28 mouse cellular contexts compared by ENCODE assay signal in genomic region chr17:30235380-30235779, GRCm38 (mm10).
DNase-seq lines count a peak whose midpoint lies in the region; ATAC-seq lines count a peak whose summit lies in the region.
"Had no signal": no experiment of that assay in that cellular context is flagged by ENCODE, and none has a peak within 500 bp of the region (broad histone marks: within the 10 kb centered on the region; RNA-seq: fewer than 3 reads in every experiment).

No protein-coding gene starts in this region.

- no peak overlapping the region for H3K27ac ChIP-seq in heart, embryonic 12.5 days (ENCODE audit: poor library complexity, severe bottlenecking)
- 0 out of 2 replicates have a peak overlapping the region, but pooled peaks have one; percentile 1 for H3K27ac ChIP-seq in hindbrain, embryonic 12.5 days
- H3K27ac ChIP-seq in hindbrain, embryonic 11.5 days (ENCODE audit: low read depth, low read length), result no peak overlapping the region
- no peak overlapping the region for H3K27ac ChIP-seq in kidney, embryonic 15.5 days
- H3K27ac ChIP-seq: embryonic facial prominence, embryonic 10.5 days; embryonic facial prominence, embryonic 13.5 days; forebrain, embryonic 13.5 days; gastrocnemius, adult 2 months had no signal

- ATAC-seq in heart, embryonic 12.5 days (ENCODE audit: insufficient number of reproducible peaks, low FRiP score), result 0 out of 2 replicates have a peak, but pooled peaks have one; percentile 54
- no peak for ATAC-seq in hindbrain, embryonic 12.5 days (ENCODE audit: low FRiP score)
- ATAC-seq in hindbrain, embryonic 11.5 days (ENCODE audit: low FRiP score), result no peak
- 0 out of 2 replicates have a peak, but pooled peaks have one; percentile 25 for ATAC-seq in kidney, embryonic 15.5 days (replicated peaks; ENCODE audit: low FRiP score)
- ATAC-seq: activated CD4-positive, CD25-positive, alpha-beta regulatory T cell, adult 4 months; CD4-positive, CD25-positive, alpha-beta regulatory T cell, adult 4 months; forebrain, embryonic 13.5 days; forebrain, postnatal 0 days; intestine, postnatal 0 days had no signal

- no peak overlapping the region for H3K4me2 ChIP-seq in heart, embryonic 12.5 days
- no peak overlapping the region for H3K4me2 ChIP-seq in hindbrain, embryonic 12.5 days (replicated peaks)
- H3K4me2 ChIP-seq in hindbrain, embryonic 11.5 days (replicated peaks; ENCODE audit: low read depth, low read length), result no peak overlapping the region
- H3K4me2 ChIP-seq in kidney, embryonic 15.5 days, result no peak overlapping the region
- H3K4me2 ChIP-seq: embryonic facial prominence, embryonic 13.5 days; forebrain, embryonic 13.5 days had no signal

- 41% methylated on average over 4 of the region's 4 CpGs for WGBS in heart, embryonic 12.5 days
- WGBS in hindbrain, embryonic 12.5 days, result 72% methylated on average over 4 of the region's 4 CpGs
- 75% methylated on average over 4 of the region's 4 CpGs for WGBS in hindbrain, embryonic 11.5 days
- 35% methylated on average over 4 of the region's 4 CpGs for WGBS in kidney, embryonic 15.5 days

- no peaks in the 10 kb centered on the region for H3K36me3 ChIP-seq in heart, embryonic 12.5 days
- no peaks in the 10 kb centered on the region for H3K36me3 ChIP-seq in hindbrain, embryonic 12.5 days
- no peaks in the 10 kb centered on the region for H3K36me3 ChIP-seq in hindbrain, embryonic 11.5 days (ENCODE audit: control insufficient read depth, insufficient read depth, low read length)
- no peaks in the 10 kb centered on the region for H3K36me3 ChIP-seq in kidney, embryonic 15.5 days
- H3K36me3 ChIP-seq: embryonic facial prominence, embryonic 10.5 days; embryonic facial prominence, embryonic 13.5 days had no signal

- no peaks in the 10 kb centered on the region for H3K9me3 ChIP-seq in heart, embryonic 12.5 days (replicated peaks)
- no peaks in the 10 kb centered on the region for H3K9me3 ChIP-seq in hindbrain, embryonic 12.5 days (replicated peaks)
- no peaks in the 10 kb centered on the region for H3K9me3 ChIP-seq in hindbrain, embryonic 11.5 days (ENCODE audit: control insufficient read depth, low read length)
- H3K9me3 ChIP-seq in kidney, embryonic 15.5 days (replicated peaks), result no peaks in the 10 kb centered on the region
- H3K9me3 ChIP-seq: embryonic facial prominence, embryonic 10.5 days; embryonic facial prominence, embryonic 13.5 days; forebrain, embryonic 13.5 days had no signal

- H3K9ac ChIP-seq in heart, embryonic 12.5 days, result no peak overlapping the region
- no peak overlapping the region for H3K9ac ChIP-seq in hindbrain, embryonic 12.5 days
- H3K9ac ChIP-seq in hindbrain, embryonic 11.5 days (ENCODE audit: low read depth, low read length), result no peak overlapping the region
- H3K9ac ChIP-seq in kidney, embryonic 15.5 days, result no peak overlapping the region
- H3K9ac ChIP-seq: embryonic facial prominence, embryonic 13.5 days; forebrain, embryonic 13.5 days; forebrain, postnatal 0 days had no signal

- no peak overlapping the region for H3K4me3 ChIP-seq in heart, embryonic 12.5 days
- no peak overlapping the region for H3K4me3 ChIP-seq in hindbrain, embryonic 12.5 days
- H3K4me3 ChIP-seq in hindbrain, embryonic 11.5 days (ENCODE audit: low read depth, low read length), result no peak overlapping the region
- no peak overlapping the region for H3K4me3 ChIP-seq in kidney, embryonic 15.5 days (replicated peaks)
- H3K4me3 ChIP-seq: embryonic facial prominence, embryonic 10.5 days; embryonic facial prominence, embryonic 13.5 days; erythroblast, embryonic 14.5 days; forebrain, embryonic 13.5 days; gastrocnemius, adult 2 months had no signal

- no peaks in the 10 kb centered on the region for H3K27me3 ChIP-seq in heart, embryonic 12.5 days (replicated peaks)
- no peaks in the 10 kb centered on the region for H3K27me3 ChIP-seq in hindbrain, embryonic 12.5 days
- H3K27me3 ChIP-seq in hindbrain, embryonic 11.5 days (ENCODE audit: control insufficient read depth, insufficient read depth, low read length), result no peaks in the 10 kb centered on the region
- no peaks in the 10 kb centered on the region for H3K27me3 ChIP-seq in kidney, embryonic 15.5 days
- H3K27me3 ChIP-seq: embryonic facial prominence, embryonic 13.5 days; forebrain, embryonic 13.5 days had no signal

- no peak for DNase-seq in heart, postnatal 4 days
- no peak for DNase-seq in hindbrain, embryonic 11.5 days (ENCODE audit: low spot score)
- no peak for DNase-seq in kidney, adult 9 months
- DNase-seq in 416B (ENCODE audit: low read depth), result peak; percentile 46
- DNase-seq in layer of hippocampus, postnatal 14 days (ENCODE audit: low spot score in 2 of 2), result no peak
- DNase-seq: adrenal gland, adult 8-10 months; adrenal gland, postnatal 25 days; cerebellum, adult 11-12 months; cerebellum, adult 8-10 months; cerebellum, postnatal 10 days; cerebellum, postnatal 36 days; embryo, embryonic 11 days; forebrain, postnatal 0 days; gastrocnemius, adult 2 months; gastrocnemius, postnatal 14 days; heart, adult 11 months; heart, postnatal 14 days; kidney, adult 2 months had no signal

- peaks cover 40% of the 10 kb centered on the region for H3K4me1 ChIP-seq in heart, embryonic 12.5 days (replicated peaks)
- peaks cover 35% of the 10 kb centered on the region for H3K4me1 ChIP-seq in hindbrain, embryonic 12.5 days
- no peaks in the 10 kb centered on the region for H3K4me1 ChIP-seq in hindbrain, embryonic 11.5 days (replicated peaks; ENCODE audit: control insufficient read depth, insufficient read depth, low read length)
- H3K4me1 ChIP-seq in kidney, embryonic 15.5 days, result peaks cover 39% of the 10 kb centered on the region

Comparison
In these comparisons a context has a peak if more than half of its experiments do, and no peak if none do; other contexts are left out.
1. ATAC-seq: peak in heart, embryonic 12.5 days (single experiment) and kidney, embryonic 15.5 days (single experiment); none in hindbrain, embryonic 12.5 days (single experiment) and hindbrain, embryonic 11.5 days (single experiment).